Comparison of ENCODE assay signal across 22 mouse cellular contexts in the genomic region with DNA sequence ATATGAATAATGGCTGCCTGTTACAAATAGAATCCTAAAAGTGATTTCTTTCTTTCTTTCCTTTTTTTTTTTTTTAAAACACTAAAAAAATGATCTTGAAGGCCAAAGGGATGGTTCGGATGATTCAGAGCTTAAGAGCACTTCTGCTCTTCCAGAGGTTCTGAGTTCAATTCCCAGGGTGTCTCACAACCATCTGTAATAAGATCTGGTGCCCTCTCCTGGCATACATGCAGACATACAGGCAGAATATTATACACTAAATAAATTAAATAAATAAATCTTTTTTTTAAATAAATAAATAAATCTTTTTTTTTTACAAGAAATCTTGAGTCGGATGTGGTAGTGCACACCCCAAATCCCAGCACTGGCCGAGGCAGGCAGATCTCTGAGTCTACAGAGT. TPM values are rescaled to one million over a fixed set of nuclear protein-coding genes. Genes with fewer than 3 reads are reported as not detected.
DNase-seq lines count a peak whose midpoint lies in the region; ATAC-seq and TF ChIP-seq lines count a peak whose summit lies in the region.
"Had no signal": no experiment of that assay in that cellular context is flagged by ENCODE, and none has a peak within 500 bp of the region (broad histone marks: within the 10 kb centered on the region; RNA-seq: fewer than 3 reads in every experiment).

No protein-coding gene starts in this region.

- no peak for TF ChIP-seq EP300 in lung, postnatal 0 days (IDR thresholded peaks at IDR 0.05)
- no peak for TF ChIP-seq EP300 in stomach, postnatal 0 days (optimal IDR thresholded peaks at IDR 0.05)

- no peaks in the 10 kb centered on the region for H3K9me3 ChIP-seq in hindbrain, postnatal 0 days (ENCODE audit: low read length)
- H3K9me3 ChIP-seq in hindbrain, embryonic 12.5 days (replicated peaks): no peaks in the 10 kb centered on the region
- H3K9me3 ChIP-seq in lung, postnatal 0 days (ENCODE audit: low read length): no peaks in the 10 kb centered on the region
- H3K9me3 ChIP-seq in stomach, postnatal 0 days (ENCODE audit: control insufficient read depth, low read length): no peaks in the 10 kb centered on the region
- H3K9me3 ChIP-seq: embryonic facial prominence, embryonic 10.5 days; heart, embryonic 10.5 days; limb, embryonic 12.5 days; midbrain, embryonic 15.5 days had no signal

- H3K27ac ChIP-seq in hindbrain, postnatal 0 days: no peak overlapping the region
- H3K27ac ChIP-seq in hindbrain, embryonic 12.5 days: no peak overlapping the region
- no peak overlapping the region for H3K27ac ChIP-seq in lung, postnatal 0 days (ENCODE audit: low read length)
- no peak overlapping the region for H3K27ac ChIP-seq in stomach, postnatal 0 days (replicated peaks)
- H3K27ac ChIP-seq: embryonic facial prominence, embryonic 10.5 days; heart, embryonic 10.5 days; limb, embryonic 12.5 days; midbrain, embryonic 15.5 days had no signal

- H3K36me3 ChIP-seq in hindbrain, postnatal 0 days (ENCODE audit: insufficient read depth, low read length): peaks cover 60% of the 10 kb centered on the region
- peaks cover 80% of the 10 kb centered on the region for H3K36me3 ChIP-seq in hindbrain, embryonic 12.5 days
- H3K36me3 ChIP-seq in lung, postnatal 0 days (ENCODE audit: insufficient read depth, low read length): peaks cover 39% of the 10 kb centered on the region
- H3K36me3 ChIP-seq in stomach, postnatal 0 days (ENCODE audit: control insufficient read depth, insufficient read depth, low read length): peaks cover 25% of the 10 kb centered on the region

- H3K27me3 ChIP-seq in hindbrain, postnatal 0 days (ENCODE audit: insufficient read depth, low read length): no peaks in the 10 kb centered on the region
- no peaks in the 10 kb centered on the region for H3K27me3 ChIP-seq in hindbrain, embryonic 12.5 days
- no peaks in the 10 kb centered on the region for H3K27me3 ChIP-seq in lung, postnatal 0 days (replicated peaks; ENCODE audit: insufficient read depth, low read length)
- H3K27me3 ChIP-seq in stomach, postnatal 0 days (ENCODE audit: control insufficient read depth, insufficient read depth, low read length): no peaks in the 10 kb centered on the region
- H3K27me3 ChIP-seq: limb, embryonic 12.5 days; megakaryocyte, embryonic 14.5 days; midbrain, embryonic 15.5 days had no signal

- ATAC-seq in hindbrain, postnatal 0 days: no peak
- no peak for ATAC-seq in hindbrain, embryonic 12.5 days (ENCODE audit: low FRiP score)
- no peak for ATAC-seq in lung, postnatal 0 days
- no peak for ATAC-seq in stomach, postnatal 0 days (ENCODE audit: low FRiP score, low TSS enrichment)
- ATAC-seq: forebrain, embryonic 16.5 days; hindbrain, embryonic 16.5 days; midbrain, embryonic 15.5 days had no signal

- H3K4me3 ChIP-seq in hindbrain, postnatal 0 days (ENCODE audit: low read length): no peak overlapping the region
- H3K4me3 ChIP-seq in hindbrain, embryonic 12.5 days: no peak overlapping the region
- H3K4me3 ChIP-seq in lung, postnatal 0 days (ENCODE audit: low read depth, low read length): no peak overlapping the region
- no peak overlapping the region for H3K4me3 ChIP-seq in stomach, postnatal 0 days (ENCODE audit: low read depth, low read length)
- H3K4me3 ChIP-seq: embryonic facial prominence, embryonic 10.5 days; heart, embryonic 10.5 days; limb, embryonic 12.5 days; megakaryocyte, embryonic 14.5 days; midbrain, embryonic 15.5 days had no signal

- no peak overlapping the region for H3K4me2 ChIP-seq in hindbrain, postnatal 0 days (ENCODE audit: low read depth, low read length)
- H3K4me2 ChIP-seq in hindbrain, embryonic 12.5 days (replicated peaks): no peak overlapping the region
- no peak overlapping the region for H3K4me2 ChIP-seq in lung, postnatal 0 days (replicated peaks; ENCODE audit: low read depth, low read length)
- no peak overlapping the region for H3K4me2 ChIP-seq in stomach, postnatal 0 days (replicated peaks; ENCODE audit: low read depth)
- H3K4me2 ChIP-seq: limb, embryonic 12.5 days; liver, embryonic 11.5 days; midbrain, embryonic 15.5 days had no signal

- no peak for TF ChIP-seq CTCF in hindbrain, postnatal 0 days (IDR thresholded peaks at IDR 0.05; ENCODE audit: low read depth)
- peak; percentile 21 for TF ChIP-seq CTCF in lung, postnatal 0 days (IDR thresholded peaks at IDR 0.05)
- TF ChIP-seq CTCF in stomach, postnatal 0 days (IDR thresholded peaks at IDR 0.05; ENCODE audit: low read depth): peak; percentile 39

- H3K4me1 ChIP-seq in hindbrain, postnatal 0 days (ENCODE audit: insufficient read depth, low read length): no peaks in the 10 kb centered on the region
- H3K4me1 ChIP-seq in hindbrain, embryonic 12.5 days: no peaks in the 10 kb centered on the region
- H3K4me1 ChIP-seq in lung, postnatal 0 days (ENCODE audit: insufficient read depth, low read depth, low read length): no peaks in the 10 kb centered on the region
- H3K4me1 ChIP-seq in stomach, postnatal 0 days (replicated peaks; ENCODE audit: control insufficient read depth, insufficient read depth): no peaks in the 10 kb centered on the region
- H3K4me1 ChIP-seq: embryonic facial prominence, embryonic 10.5 days; heart, embryonic 10.5 days; limb, embryonic 12.5 days; midbrain, embryonic 15.5 days had no signal

- DNase-seq in hindbrain, postnatal 0 days (ENCODE audit: low spot score): peak; percentile 6
- peak; percentile 24 for DNase-seq in lung, postnatal 0 days (ENCODE audit: low spot score)
- DNase-seq in lung, postnatal 4 days: no peak
- DNase-seq in NIH3T3 (ENCODE audit: low read depth): peak; percentile 43
- no peak for DNase-seq in stomach, postnatal 0 days (ENCODE audit: low spot score)
- no peak for DNase-seq in c-Kit-positive CD71-positive TER-119-positive erythroid progenitor cells, embryonic 14.5 days (ENCODE audit: low spot score)
- DNase-seq: cerebellum, postnatal 10 days; gastrocnemius, postnatal 36 days; kidney, adult 18-20 months; kidney, postnatal 10 days; lung, adult 2 months; thymus, postnatal 36 days had no signal

- H3K9ac ChIP-seq in hindbrain, postnatal 0 days (replicated peaks; ENCODE audit: low read length): no peak overlapping the region
- H3K9ac ChIP-seq in hindbrain, embryonic 12.5 days: no peak overlapping the region
- no peak overlapping the region for H3K9ac ChIP-seq in lung, postnatal 0 days (replicated peaks; ENCODE audit: low read depth)
- no peak overlapping the region for H3K9ac ChIP-seq in stomach, postnatal 0 days (ENCODE audit: low read length)
- H3K9ac ChIP-seq: limb, embryonic 12.5 days; midbrain, embryonic 15.5 days had no signal

- 91% methylated on average over 3 of the region's 3 CpGs for WGBS in hindbrain, postnatal 0 days
- 97% methylated on average over 3 of the region's 3 CpGs for WGBS in hindbrain, embryonic 12.5 days
- WGBS in lung, postnatal 0 days: 85% methylated on average over 3 of the region's 3 CpGs
- 86% methylated on average over 3 of the region's 3 CpGs for WGBS in stomach, postnatal 0 days

RNA-seq across cellular contexts. Expression of a gene that starts 24.5 kb away (rescaled TPM):
- total RNA-seq in hindbrain, postnatal 0 days (2014; rRNA removed): 134 and 234 TPM in 2 replicates
- polyA plus RNA-seq in hindbrain, postnatal 0 days (2015; fragmentation: Nextera tagmentation; extraction: Ambion mirVana): 199 and 208 TPM in 2 replicates
- 205 and 223 TPM in 2 replicates for polyA plus RNA-seq in hindbrain, embryonic 12.5 days (2016; fragmentation: Nextera tagmentation; extraction: Ambion mirVana)
- polyA plus RNA-seq in lung, postnatal 0 days (2015; fragmentation: Nextera tagmentation; extraction: Ambion mirVana): 120 and 135 TPM in 2 replicates
- 91.2 and 94.2 TPM in 2 replicates for polyA plus RNA-seq in stomach, postnatal 0 days (2015; fragmentation: Nextera tagmentation; extraction: Ambion mirVana)

RNA-seq across cellular contexts. Expression of a gene that starts 40.1 kb away (rescaled TPM):
- total RNA-seq in hindbrain, postnatal 0 days (2014; rRNA removed): 24.4 and 32.7 TPM in 2 replicates
- 64.6 and 66.9 TPM in 2 replicates for polyA plus RNA-seq in hindbrain, postnatal 0 days (2015; fragmentation: Nextera tagmentation; extraction: Ambion mirVana)
- 89.6 and 99.7 TPM in 2 replicates for polyA plus RNA-seq in hindbrain, embryonic 12.5 days (2016; fragmentation: Nextera tagmentation; extraction: Ambion mirVana)
- 40.9 and 47.7 TPM in 2 replicates for polyA plus RNA-seq in lung, postnatal 0 days (2015; fragmentation: Nextera tagmentation; extraction: Ambion mirVana)
- 42.0 and 44.7 TPM in 2 replicates for polyA plus RNA-seq in stomach, postnatal 0 days (2015; fragmentation: Nextera tagmentation; extraction: Ambion mirVana)

RNA-seq across cellular contexts. Expression of a gene that starts 40.2 kb away (rescaled TPM):
- total RNA-seq in hindbrain, postnatal 0 days (2014; rRNA removed): 29.6 and 36.1 TPM in 2 replicates
- 31.4 and 34.1 TPM in 2 replicates for polyA plus RNA-seq in hindbrain, postnatal 0 days (2015; fragmentation: Nextera tagmentation; extraction: Ambion mirVana)
- polyA plus RNA-seq in hindbrain, embryonic 12.5 days (2016; fragmentation: Nextera tagmentation; extraction: Ambion mirVana): 53.6 and 54.8 TPM in 2 replicates
- polyA plus RNA-seq in lung, postnatal 0 days (2015; fragmentation: Nextera tagmentation; extraction: Ambion mirVana): 19.4 and 21.3 TPM in 2 replicates
- 15.2 and 16.1 TPM in 2 replicates for polyA plus RNA-seq in stomach, postnatal 0 days (2015; fragmentation: Nextera tagmentation; extraction: Ambion mirVana)

RNA-seq across cellular contexts. Expression of a gene that starts 54.1 kb away (rescaled TPM):
- total RNA-seq in hindbrain, postnatal 0 days (2014; rRNA removed): 19.0 and 20.3 TPM in 2 replicates
- 18.6 and 20.6 TPM in 2 replicates for polyA plus RNA-seq in hindbrain, postnatal 0 days (2015; fragmentation: Nextera tagmentation; extraction: Ambion mirVana)
- 0.25 and 0.41 TPM in 2 replicates for polyA plus RNA-seq in hindbrain, embryonic 12.5 days (2016; fragmentation: Nextera tagmentation; extraction: Ambion mirVana)
- polyA plus RNA-seq in lung, postnatal 0 days (2015; fragmentation: Nextera tagmentation; extraction: Ambion mirVana): 22.8 and 29.1 TPM in 2 replicates
- 164 and 188 TPM in 2 replicates for polyA plus RNA-seq in stomach, postnatal 0 days (2015; fragmentation: Nextera tagmentation; extraction: Ambion mirVana)
- total RNA-seq: hematopoietic stem cell, adult 5-6 weeks had no signal

Comparison
In these comparisons a context has a peak if more than half of its experiments do, and no peak if none do; other contexts are left out.
1. DNase-seq: peak in hindbrain, postnatal 0 days (single experiment), lung, postnatal 0 days (single experiment) and NIH3T3 (single experiment); none in lung, postnatal 4 days (0 of 2), stomach, postnatal 0 days (single experiment) and c-Kit-positive CD71-positive TER-119-positive erythroid progenitor cells, embryonic 14.5 days (single experiment).